Mouse (Mus musculus) forebrain, embryonic 14.5 days (tissue): ENCODE results near the gene Apba3. TPM values are rescaled to one million over a fixed set of nuclear protein-coding genes. Genes with fewer than 3 reads are reported as not detected.

ENCODE experiments used
- ATAC-seq: fragments of 200-750 bp; cut with Nextera tagmentation; 2 replicates; pipeline ENCODE4 v1.8.0; 2017; ENCODE audit warnings: mild to moderate bottlenecking, moderate library complexity
- DNase-seq: peaks from one replicate; pipeline ENCODE4 v3.0.0-alpha.2; 2015; ENCODE audit warnings: low spot score
- H3K27ac ChIP-seq: fragments of 300-500 bp; sonication (generic); 2 replicates; pipeline ENCODE4 v1.5.1; 2014; ENCODE audit warnings: low read depth, mild to moderate bottlenecking, control low read depth, low read length, moderate library complexity
- H3K27me3 ChIP-seq: fragments of 300-500 bp; sonication (generic); replicated peaks from 2 replicates; pipeline ENCODE4 v1.6.1; 2014; ENCODE audit warnings: low read length, control low read depth, mixed read lengths; ENCODE audit not compliant: control insufficient read depth, insufficient read depth
- H3K36me3 ChIP-seq: fragments of 300-500 bp; sonication (generic); 2 replicates; pipeline ENCODE4 v1.6.1; 2014; ENCODE audit warnings: low read length, control low read depth; ENCODE audit not compliant: control insufficient read depth, insufficient read depth
- H3K4me1 ChIP-seq: fragments of 300-500 bp; sonication (generic); 2 replicates; pipeline ENCODE4 v1.6.1; 2014; ENCODE audit warnings: antibody characterized with exemption, low read length, control low read depth; ENCODE audit not compliant: control insufficient read depth, insufficient read depth
- H3K4me2 ChIP-seq: fragments of 300-500 bp; sonication (generic); 2 replicates; pipeline ENCODE4 v1.6.1; 2014; ENCODE audit warnings: mild to moderate bottlenecking, control low read depth, low read length
- H3K4me3 ChIP-seq: fragments of 300-500 bp; sonication (generic); 2 replicates; pipeline ENCODE4 v1.5.1; 2014; ENCODE audit warnings: low read depth, low read length, control low read depth
- H3K9ac ChIP-seq: fragments of 300-500 bp; sonication (generic); 2 replicates; pipeline ENCODE4 v1.6.1; 2014; ENCODE audit warnings: mild to moderate bottlenecking, low read length, control low read depth, moderate library complexity
- H3K9me3 ChIP-seq: fragments of 300-500 bp; sonication (generic); replicated peaks from 2 replicates; pipeline ENCODE4 v1.6.1; 2016; ENCODE audit warnings: low read length, control low read depth, mixed read lengths; ENCODE audit not compliant: control insufficient read depth
- WGBS: fragments of 180-500 bp; shearing (Covaris S2); extraction: QIAGEN DNeasy Blood & Tissue Kit; methylation state at CpG from one replicate; pipeline ENCODE4 v1.1.7; 2014; 5-methylcytosine and 5-hydroxymethylcytosine counted together
- polyA plus RNA-seq: library from polyadenylated mRNA; unstranded; fragments of >200 nt; fragmentation: Nextera tagmentation; extraction: Ambion mirVana; gene quantifications from 2 replicates; pipeline ENCODE4 v1.2.1, GENCODE M21; 2014

Apba3 gene
- polyA plus RNA-seq, 1 experiment from 2014 or later, result 30.5 TPM

GRCm38 (mm10) chr10:81244146-81244545, 22.6 kb upstream of the Apba3 start:
- ATAC-seq, result peak; percentile 9; the same call in 1 of the 2 replicates
- no peak for DNase-seq
- Histone ChIP-seq H3K4me1 (no peaks in the 10 kb centered on the region), H3K9ac (no peak overlapping the region), H3K4me2 (no peak overlapping the region), H3K36me3 (peaks cover 3% of the 10 kb centered on the region; the same call in 1 of the 2 replicates), H3K27ac (no peak overlapping the region), H3K9me3 (no peaks in the 10 kb centered on the region), H3K4me3 (no peak overlapping the region), H3K27me3 (peaks cover 15% of the 10 kb centered on the region; the same call in 1 of the 2 replicates)
- WGBS, result 67% methylated on average over 4 of the region's 4 CpGs

- Histone ChIP-seq H3K9me3 (no peaks in the 10 kb centered on the region), H3K9ac (peak overlapping the region; percentile 17; the same call in 1 of the 2 replicates), H3K27me3 (peaks cover 11% of the 10 kb centered on the region; the same call in 1 of the 2 replicates), H3K4me2 (no peak overlapping the region), H3K4me3 (no peak overlapping the region), H3K27ac (no peak overlapping the region), H3K4me1 (no peaks in the 10 kb centered on the region), H3K36me3 (peaks cover 3% of the 10 kb centered on the region; the same call in 1 of the 2 replicates)
- peak; percentile 62 for DNase-seq
- WGBS, result 9% methylated on average over 17 of the region's 17 CpGs
- peak; percentile 69 for ATAC-seq
These were observed 22.2 kb upstream of the Apba3 start for GRCm38 (mm10) chr10:81244595-81244994.

GRCm38 (mm10) chr10:81245166-81245565, 21.6 kb upstream of the Apba3 start:
- H3K9ac ChIP-seq, result peak overlapping the region; percentile 17; the same call in 1 of the 2 replicates
- H3K27ac ChIP-seq, result no peak overlapping the region
- H3K27me3 ChIP-seq, result peaks cover 6% of the 10 kb centered on the region; the same call in 1 of the 2 replicates
- no peak overlapping the region for H3K4me2 ChIP-seq
- no peaks in the 10 kb centered on the region for H3K9me3 ChIP-seq
- peaks cover 3% of the 10 kb centered on the region; the same call in 1 of the 2 replicates for H3K36me3 ChIP-seq
- DNase-seq (no peak), ATAC-seq (no peak)
- no peaks in the 10 kb centered on the region for H3K4me1 ChIP-seq
- no peak overlapping the region for H3K4me3 ChIP-seq
- WGBS, result 89% methylated on average over 6 of the region's 6 CpGs

- 0 out of 2 replicates have a peak, but pooled peaks cover 3% of the 10 kb centered on the region for H3K36me3 ChIP-seq
- no peak for ATAC-seq
- no peak for DNase-seq
- H3K4me1 ChIP-seq, result peaks cover 2% of the 10 kb centered on the region; the same call in 1 of the 2 replicates
- H3K4me3 ChIP-seq, result no peak overlapping the region
- peaks cover 6% of the 10 kb centered on the region for H3K27me3 ChIP-seq
- no peak overlapping the region for H3K27ac ChIP-seq
- no peak overlapping the region for H3K4me2 ChIP-seq
- WGBS, result 98% methylated on average over 2 of the region's 2 CpGs
- H3K9ac ChIP-seq, result no peak overlapping the region
- H3K9me3 ChIP-seq, result no peaks in the 10 kb centered on the region
These were observed 19.0 kb upstream of the Apba3 start for GRCm38 (mm10) chr10:81247804-81248203.

GRCm38 (mm10) chr10:81249442-81249841, 17.3 kb upstream of the Apba3 start:
- ATAC-seq, result no peak

GRCm38 (mm10) chr10:81252424-81253419, 14.0 kb upstream of the Apba3 start, which contains the start of gene Matk:
Gene Matk (plus strand): TSS chr10:81252935.
- 4% methylated on average over 39 of the region's 44 CpGs for WGBS
- peak within 1 kb of the TSS; percentile 45; the same call in 1 of the 2 replicates for H3K9ac ChIP-seq
- peaks cover 23% of the 10 kb centered on the region for H3K27me3 ChIP-seq
- ATAC-seq (peak; percentile 72), DNase-seq (peak; percentile 73)
- 0 out of 2 replicates have a peak, but pooled peaks cover 3% of the 10 kb centered on the region for H3K36me3 ChIP-seq
- 0 out of 2 replicates have a peak within 1 kb of the TSS, but pooled peaks have one; percentile 3 for H3K4me3 ChIP-seq
- H3K4me2 ChIP-seq, result peak within 1 kb of the TSS; percentile 50
- no peaks in the 10 kb centered on the region for H3K9me3 ChIP-seq
- no peak within 1 kb of the TSS for H3K27ac ChIP-seq
- peaks cover 5% of the 10 kb centered on the region; the same call in 1 of the 2 replicates for H3K4me1 ChIP-seq

More at GRCm38 (mm10) chr10:81249442-81249841, 17.3 kb upstream of the Apba3 start:
- no peak for DNase-seq
- Histone ChIP-seq H3K9me3 (no peaks in the 10 kb centered on the region), H3K4me3 (no peak overlapping the region), H3K4me2 (no peak overlapping the region), H3K27ac (no peak overlapping the region), H3K27me3 (peaks cover 10% of the 10 kb centered on the region), H3K9ac (no peak overlapping the region), H3K36me3 (0 out of 2 replicates have a peak, but pooled peaks cover 3% of the 10 kb centered on the region), H3K4me1 (peaks cover 4% of the 10 kb centered on the region; the same call in 1 of the 2 replicates)
- WGBS, result 83% methylated on average over 8 of the region's 8 CpGs

GRCm38 (mm10) chr10:81254886-81255285, 11.9 kb upstream of the Apba3 start:
- no peak overlapping the region for H3K9ac ChIP-seq
- peaks cover 36% of the 10 kb centered on the region for H3K27me3 ChIP-seq
- WGBS, result 67% methylated on average over 1 of the region's 1 CpGs
- DNase-seq (no peak), ATAC-seq (no peak)
- H3K9me3 ChIP-seq, result no peaks in the 10 kb centered on the region
- H3K4me1 ChIP-seq, result peaks cover 5% of the 10 kb centered on the region
- H3K27ac ChIP-seq, result no peak overlapping the region
- no peak overlapping the region for H3K4me2 ChIP-seq
- no peak overlapping the region for H3K4me3 ChIP-seq
- no peaks in the 10 kb centered on the region for H3K36me3 ChIP-seq

- Histone ChIP-seq H3K36me3 (peaks cover 4% of the 10 kb centered on the region; the same call in 1 of the 2 replicates), H3K9me3 (0 out of 2 replicates have a peak, but pooled peaks cover 3% of the 10 kb centered on the region), H3K4me3 (peak overlapping the region; percentile 45), H3K27me3 (peaks cover 30% of the 10 kb centered on the region), H3K4me2 (peak overlapping the region; percentile 82), H3K4me1 (peaks cover 5% of the 10 kb centered on the region), H3K9ac (peak overlapping the region; percentile 65), H3K27ac (no peak overlapping the region)
- DNase-seq (peak; percentile 43), ATAC-seq (no peak)
- 1% methylated on average over 62 of the region's 62 CpGs for WGBS
These were observed 9.4 kb upstream of the Apba3 start for GRCm38 (mm10) chr10:81257158-81258039.
